14 mouse cellular contexts compared by ENCODE assay signal in the genomic region with DNA sequence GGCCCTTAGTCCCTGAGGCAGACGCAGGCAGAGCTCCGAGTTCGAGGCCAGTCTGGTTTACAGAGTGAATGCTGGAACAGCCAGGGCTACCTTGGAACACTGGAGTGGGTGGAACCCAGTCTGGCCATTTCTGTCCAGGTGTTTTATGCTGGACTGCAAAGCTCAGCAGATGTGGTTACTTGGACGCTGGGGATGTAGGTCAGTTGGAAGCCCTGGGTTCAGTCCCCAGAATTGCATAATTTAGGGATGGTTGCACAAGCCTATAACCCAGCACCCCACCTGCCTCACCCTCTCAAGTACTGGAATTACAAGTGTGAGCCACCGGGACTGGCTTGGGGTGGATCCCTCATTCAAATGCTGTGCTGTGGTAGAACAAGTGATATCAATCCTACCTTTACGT.
"Had no signal": no experiment of that assay in that cellular context is flagged by ENCODE, and none has a peak within 500 bp of the region (broad histone marks: within the 10 kb centered on the region; RNA-seq: fewer than 3 reads in every experiment).

No protein-coding gene starts in this region.

- H3K36me3 ChIP-seq: limb, embryonic 10.5 days; midbrain, embryonic 12.5 days; neural tube, embryonic 13.5 days; stomach, embryonic 15.5 days had no signal

- H3K27ac ChIP-seq: left cerebral cortex, adult 2 months; limb, embryonic 10.5 days; midbrain, embryonic 12.5 days; neural tube, embryonic 13.5 days; stomach, embryonic 15.5 days had no signal

- H3K9ac ChIP-seq: lung, embryonic 14.5 days; midbrain, embryonic 12.5 days; neural tube, embryonic 13.5 days; stomach, embryonic 15.5 days had no signal

- H3K4me3 ChIP-seq: left cerebral cortex, adult 2 months; limb, embryonic 10.5 days; midbrain, embryonic 12.5 days; neural tube, embryonic 13.5 days; stomach, embryonic 15.5 days had no signal

- H3K9me3 ChIP-seq: limb, embryonic 10.5 days; midbrain, embryonic 12.5 days; neural tube, embryonic 13.5 days; stomach, embryonic 15.5 days had no signal

- H3K27me3 ChIP-seq: midbrain, embryonic 12.5 days; neural tube, embryonic 13.5 days; stomach, embryonic 15.5 days had no signal

- H3K4me1 ChIP-seq: limb, embryonic 10.5 days; midbrain, embryonic 12.5 days; neural tube, embryonic 13.5 days; stomach, embryonic 15.5 days had no signal

- ATAC-seq: intestine, postnatal 0 days; midbrain, embryonic 16.5 days had no signal

- H3K4me2 ChIP-seq: lung, embryonic 14.5 days; midbrain, embryonic 12.5 days; neural tube, embryonic 13.5 days; stomach, embryonic 15.5 days had no signal

- DNase-seq: kidney, adult 8-10 months; kidney, postnatal 25 days; lung, embryonic 14.5 days; lung, postnatal 10 days; retina, postnatal 1 day; thymus, adult 2 months; thymus, postnatal 25 days had no signal
